Mouse (Mus musculus) heart, postnatal 36 days (tissue): ENCODE data around the gene Gm26920. TPM values are rescaled to one million over a fixed set of nuclear protein-coding genes. Genes with fewer than 3 reads are reported as not detected.

Experiments used
- DNase-seq, 2 experiments: peaks; one replicate each; pipeline ENCODE4 v3.0.0; 2021 to 2022
- intact Hi-C: fragments of 180-260 bp; cut with DNase I; formaldehyde crosslinking; loops from one replicate; pipeline ENCODE4 v1.15.1; 2025
- microRNA-seq, 2 experiments: library from miRNA; unstranded; fragments of <30 nt; microRNA quantifications; one replicate each; pipeline ENCODE4 v1.2.0; 2021; ENCODE audit warnings: borderline number of aligned reads in 2 of 2
- total RNA-seq, 2 experiments: library from RNA; stranded (reverse); gene quantifications; 2 replicates each; pipeline ENCODE4 v1.2.3; 2021

Gene Gm26920
- total RNA-seq, 2 experiments from 2014 or later = not detected

DNA sequence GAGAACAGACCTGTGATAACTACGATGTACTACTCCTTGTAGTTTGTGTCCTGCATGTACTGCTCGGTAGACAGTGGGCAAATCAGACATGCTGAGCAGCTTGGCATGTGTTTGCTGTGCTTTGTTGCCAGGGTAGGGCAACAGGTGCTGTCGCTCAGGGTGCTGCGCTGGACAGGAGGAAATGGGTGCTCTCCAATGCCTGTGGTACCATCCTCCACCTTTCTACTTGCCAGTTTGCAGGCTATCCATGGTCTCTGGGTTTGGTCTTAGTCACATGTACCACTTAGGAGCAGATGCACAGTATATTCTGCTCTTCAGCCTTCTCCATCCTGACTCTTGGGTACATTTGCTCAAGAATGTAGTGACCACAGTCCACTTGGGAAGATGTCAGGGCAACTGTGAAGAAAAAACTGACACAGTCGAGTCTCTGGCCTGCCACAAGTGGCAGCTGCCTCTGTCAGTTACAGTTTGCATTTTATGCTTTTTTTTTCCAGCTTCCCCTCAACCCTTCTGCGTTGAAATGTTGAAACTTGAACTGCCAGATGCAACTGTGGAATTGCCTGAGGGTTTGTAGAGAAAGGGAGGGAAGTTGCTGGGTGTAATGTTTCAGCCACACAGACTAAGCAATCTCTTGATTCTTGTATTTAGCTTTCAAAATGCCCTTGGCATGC lies 82.1 kb downstream of the Gm26920 start:
- intact Hi-C loops = no loop called here
- DNase-seq = no peak

DNA sequence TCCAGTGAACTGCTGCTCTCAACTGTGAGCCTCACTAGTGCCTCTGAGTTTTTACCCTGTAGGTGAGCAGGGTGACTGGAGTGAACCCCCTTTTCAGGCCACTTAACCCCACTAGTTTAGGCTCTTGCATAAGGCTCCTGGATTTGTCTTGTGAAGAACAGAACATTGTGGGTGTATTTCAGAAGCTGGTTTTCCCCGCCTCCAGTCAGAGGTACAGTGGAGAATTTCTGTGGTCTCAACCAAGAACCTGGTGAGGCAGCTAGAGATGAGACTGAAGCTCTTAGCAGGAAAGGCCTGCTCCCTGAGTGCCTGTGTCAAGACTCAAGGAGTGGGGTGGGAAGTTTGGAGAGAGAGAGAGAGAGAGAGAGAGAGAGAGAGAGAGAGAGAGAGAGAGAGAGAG lies 82.6 kb downstream of the Gm26920 start:
- DNase-seq = no peak
- intact Hi-C loops = no loop called here

Small RNA genes lying within 50 kb of the gene (microRNA-seq; reads per million reads assigned to microRNA genes)
- gene Gm23368 = 0 reads per million in 2 experiments

Other genes with a start within 250 kb of the Gm26920 start
- gene Zfp940, start 236.7 kb downstream of the Gm26920 start, total RNA-seq = under 1 TPM; 0.39 to 0.49 TPM
- gene Zfp420, start 230.4 kb downstream of the Gm26920 start, total RNA-seq = 1 to 10 TPM; 2.9 TPM
- gene Zfp27, start 183.8 kb downstream of the Gm26920 start, total RNA-seq = 1 to 10 TPM; 7.9 to 8.9 TPM
- 1 to 10 TPM; 6.1 to 9.9 TPM for gene Zfp383, start 182.2 kb downstream of the Gm26920 start, total RNA-seq
- 1 to 10 TPM; 5.9 TPM for gene Zfp74, start 136.3 kb downstream of the Gm26920 start, total RNA-seq
- gene Zfp568, start 106.5 kb downstream of the Gm26920 start, total RNA-seq = 10 to 100 TPM; 22.0 to 22.7 TPM
- gene Zfp14, start 39.0 kb downstream of the Gm26920 start, total RNA-seq = 1 to 10 TPM; 2.4 to 2.7 TPM
- gene Zfp82, start 17.5 kb downstream of the Gm26920 start, total RNA-seq = 1 to 10 TPM; 1.7 to 2.6 TPM
- gene Zfp566, start 117 bp upstream of the Gm26920 start, total RNA-seq = 1 to 10 TPM; 1.8 to 2.7 TPM
- gene Zfp260, start 4.4 kb upstream of the Gm26920 start, total RNA-seq = 10 to 100 TPM; 30.9 to 35.3 TPM
- 1 to 10 TPM; 1.8 to 2.7 TPM for gene Zfp382, start 31.5 kb upstream of the Gm26920 start, total RNA-seq
- 10 to 100 TPM; 26.3 to 30.3 TPM for gene Zfp146, start 79.3 kb upstream of the Gm26920 start, total RNA-seq
- 1,000 to 10,000 TPM; 2,810 to 3,153 TPM for gene Cox7a1, start 93.7 kb upstream of the Gm26920 start, total RNA-seq
- 100 to 1,000 TPM; 289 to 298 TPM for gene Capns1, start 108.4 kb upstream of the Gm26920 start, total RNA-seq
- 10 to 100 TPM; 52.3 to 59.5 TPM for gene Polr2i, start 141.5 kb upstream of the Gm26920 start, total RNA-seq
- 10 to 100 TPM; 58.8 to 61.7 TPM for gene Tbcb, start 141.9 kb upstream of the Gm26920 start, total RNA-seq
- gene Ovol3, start 145.3 kb upstream of the Gm26920 start, total RNA-seq = not detected
- under 1 TPM; 0.22 to 0.35 TPM for gene Thap8, start 189.7 kb upstream of the Gm26920 start, total RNA-seq
- 1 to 10 TPM; 1.5 to 1.9 TPM for gene Wdr62, start 190.0 kb upstream of the Gm26920 start, total RNA-seq
- gene Clip3, start 201.3 kb upstream of the Gm26920 start, total RNA-seq = 10 to 100 TPM in 1 of 2 experiments, 1 to 10 TPM in 1; 6.0 to 11.4 TPM
- gene Alkbh6, start 218.3 kb upstream of the Gm26920 start, total RNA-seq = 10 to 100 TPM; 22.0 to 23.0 TPM
- gene Syne4, start 224.4 kb upstream of the Gm26920 start, total RNA-seq = 1 to 10 TPM in 1 of 2 experiments, under 1 TPM in 1; 0.81 to 1.3 TPM
- gene E130208F15Rik, start 231.3 kb upstream of the Gm26920 start, total RNA-seq = under 1 TPM; 0.65 to 0.78 TPM
- gene Sdhaf1, start 233.5 kb upstream of the Gm26920 start, total RNA-seq = 10 to 100 TPM; 12.0 to 12.5 TPM